Mouse (Mus musculus) kidney, postnatal 0 days (tissue): Measurements from ENCODE around the gene Shisa7. TPM values are rescaled to one million over a fixed set of nuclear protein-coding genes. Genes with fewer than 3 reads are reported as not detected.

Source experiments
- ATAC-seq: fragments of 200-750 bp; cut with Nextera tagmentation; replicated peaks from 2 replicates; pipeline ENCODE4 v1.8.0; 2017; ENCODE audit warnings: low read depth, moderate number of reproducible peaks, moderate TSS enrichment, moderate library complexity; ENCODE audit not compliant: low FRiP score
- DNase-seq: peaks from one replicate; pipeline ENCODE4 v3.0.0-alpha.2; 2016; ENCODE audit warnings: low spot score
- H3K27ac ChIP-seq: fragments of 300-500 bp; sonication (generic); 2 replicates; pipeline ENCODE4 v1.5.1; 2014; ENCODE audit warnings: mild to moderate bottlenecking
- H3K27me3 ChIP-seq: fragments of 300-500 bp; sonication (generic); 2 replicates; pipeline ENCODE4 v1.6.1; 2014; ENCODE audit warnings: low read length, mixed read lengths; ENCODE audit not compliant: insufficient read depth
- H3K36me3 ChIP-seq: fragments of 300-500 bp; sonication (generic); 2 replicates; pipeline ENCODE4 v1.6.1; 2014; ENCODE audit warnings: low read length, mixed read lengths; ENCODE audit not compliant: insufficient read depth
- H3K4me1 ChIP-seq: fragments of 300-500 bp; sonication (generic); replicated peaks from 2 replicates; pipeline ENCODE4 v1.6.1; 2014; ENCODE audit warnings: antibody characterized with exemption, low read length, mixed read lengths; ENCODE audit not compliant: insufficient read depth
- H3K4me2 ChIP-seq: fragments of 300-500 bp; sonication (generic); 2 replicates; pipeline ENCODE4 v1.6.1; 2014; ENCODE audit warnings: mild to moderate bottlenecking, low read length, moderate library complexity, mixed read lengths
- H3K4me3 ChIP-seq: fragments of 300-500 bp; sonication (generic); replicated peaks from 2 replicates; pipeline ENCODE4 v1.5.1; 2014; ENCODE audit warnings: low read depth, low read length
- H3K9ac ChIP-seq: fragments of 300-500 bp; sonication (generic); 2 replicates; pipeline ENCODE4 v1.6.1; 2014; ENCODE audit warnings: low read depth, low read length
- H3K9me3 ChIP-seq: fragments of 300-500 bp; sonication (generic); replicated peaks from 2 replicates; pipeline ENCODE4 v1.6.1; 2016; ENCODE audit warnings: low read length, inconsistent platforms, mixed read lengths
- CTCF ChIP-seq: IDR thresholded peaks from 2 replicates; pipeline ENCODE4 v1.5.1; 2016; ENCODE audit warnings: antibody characterized with exemption, low read depth, mild to moderate bottlenecking, moderate library complexity
- WGBS: fragments of 180-500 bp; shearing (Covaris S2); extraction: QIAGEN DNeasy Blood & Tissue Kit; methylation state at CpG from one replicate; pipeline ENCODE4 v1.1.7; 2014; 5-methylcytosine and 5-hydroxymethylcytosine counted together
- polyA plus RNA-seq: library from polyadenylated mRNA; unstranded; fragments of >200 nt; fragmentation: Nextera tagmentation; extraction: Ambion mirVana; gene quantifications from 2 replicates; pipeline ENCODE4 v1.2.1, GENCODE M21; 2015

The Shisa7 gene
- polyA plus RNA-seq, 1 experiment from 2014 or later, result 0.67 TPM

DNA sequence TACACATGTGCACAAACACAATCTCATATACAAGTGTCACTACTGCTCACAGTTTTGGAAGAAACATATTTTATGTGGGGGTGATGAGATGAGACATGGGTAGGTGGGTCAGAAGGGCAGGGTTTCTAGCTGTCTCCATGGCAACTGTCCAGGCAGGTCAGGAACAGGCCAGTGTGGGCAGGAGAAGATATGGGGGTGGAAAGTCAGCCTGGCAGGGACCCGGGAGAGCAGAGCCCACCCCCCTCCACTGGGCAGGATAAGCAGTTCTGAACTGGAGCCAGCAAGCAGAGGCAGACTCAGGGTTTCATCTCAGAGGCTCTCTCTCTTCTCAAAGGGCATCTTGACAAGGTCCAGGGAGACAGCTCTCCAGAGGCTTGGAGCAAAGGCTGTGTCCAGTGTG, 6.9 kb downstream of the Shisa7 start:
- ATAC-seq (no peak), DNase-seq (no peak)
- no peak overlapping the region for H3K4me2 ChIP-seq
- WGBS, result 7% methylated on average over 1 of the region's 1 CpGs
- H3K4me1 ChIP-seq, result peaks cover 6% of the 10 kb centered on the region; the same call in 1 of the 2 replicates
- H3K27ac ChIP-seq, result no peak overlapping the region
- H3K27me3 ChIP-seq, result peaks cover 27% of the 10 kb centered on the region
- no peaks in the 10 kb centered on the region for H3K9me3 ChIP-seq
- no peak overlapping the region for H3K9ac ChIP-seq
- H3K4me3 ChIP-seq, result no peak overlapping the region
- TF ChIP-seq CTCF, result no peak
- H3K36me3 ChIP-seq, result no peaks in the 10 kb centered on the region

DNA sequence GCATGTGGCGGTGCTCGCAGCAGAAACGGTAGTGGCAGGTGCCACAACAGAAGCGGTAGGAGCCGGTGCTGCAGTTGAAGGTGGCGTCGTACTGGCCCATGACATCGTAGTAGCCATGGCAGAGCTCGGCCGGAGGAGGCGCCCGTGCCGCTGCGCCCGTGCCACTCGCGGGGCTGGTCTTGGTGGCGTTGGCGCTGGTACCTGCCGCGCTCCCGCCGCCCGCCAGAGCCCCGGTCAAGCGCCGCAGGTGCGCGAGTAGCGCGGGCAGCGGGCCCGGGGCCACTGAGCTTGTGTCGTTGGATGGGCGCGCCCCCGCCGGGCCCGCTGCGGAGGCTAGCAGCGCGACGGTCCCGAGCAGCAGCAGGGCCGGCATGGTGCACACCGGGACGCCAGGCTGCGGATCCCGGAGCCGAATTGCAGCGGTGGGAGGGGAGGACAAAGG, 8.1 kb downstream of the Shisa7 start:
- Histone ChIP-seq H3K9me3 (no peaks in the 10 kb centered on the region), H3K4me1 (peaks cover 3% of the 10 kb centered on the region; the same call in 1 of the 2 replicates), H3K27ac (0 out of 2 replicates have a peak overlapping the region, but pooled peaks have one; percentile 47), H3K4me2 (peak overlapping the region; percentile 85), H3K4me3 (peak overlapping the region; percentile 39), H3K36me3 (no peaks in the 10 kb centered on the region), H3K9ac (peak overlapping the region; percentile 54; the same call in 1 of the 2 replicates), H3K27me3 (peaks cover 20% of the 10 kb centered on the region; the same call in 1 of the 2 replicates)
- ATAC-seq (peak; percentile 93), DNase-seq (peak; percentile 78)
- TF ChIP-seq CTCF, result peak; percentile 58
- under 1% methylated on average over 50 of the region's 51 CpGs for WGBS

DNA sequence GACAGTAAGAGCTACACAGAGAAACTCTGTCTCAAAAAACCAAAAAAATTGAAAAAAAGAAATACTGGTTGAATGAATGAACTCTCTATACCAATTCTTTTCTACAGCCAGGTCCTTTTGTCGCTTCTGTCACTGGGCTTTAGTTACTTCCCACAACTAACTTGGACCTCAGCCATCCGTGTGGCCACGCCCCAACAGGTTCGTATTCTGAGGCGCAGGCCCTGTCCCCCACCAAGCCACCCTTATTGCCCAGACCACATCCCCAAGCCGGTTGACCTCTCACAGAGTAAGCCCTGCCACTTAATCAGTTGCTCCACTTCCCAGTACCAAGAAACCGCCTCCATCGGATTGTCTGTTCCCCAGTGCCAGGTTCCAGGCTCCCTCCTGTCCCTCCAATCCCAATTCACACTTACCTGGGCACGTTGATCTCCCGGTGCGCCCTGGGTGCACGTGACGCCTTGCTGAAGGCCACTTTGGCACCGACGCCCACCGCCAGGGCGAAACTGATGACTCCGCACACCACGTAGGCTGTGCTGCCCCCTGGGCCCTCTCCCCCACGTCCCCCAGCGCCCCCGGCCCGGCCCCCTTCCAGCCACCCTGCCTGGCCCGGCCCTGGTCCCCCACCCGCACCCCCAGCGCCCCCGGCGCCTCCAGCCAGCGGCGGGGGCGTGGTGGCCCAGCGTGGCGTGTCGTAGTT, 8.7 kb downstream of the Shisa7 start:
- Histone ChIP-seq H3K9me3 (no peaks in the 10 kb centered on the region), H3K27me3 (peaks cover 20% of the 10 kb centered on the region; the same call in 1 of the 2 replicates), H3K4me2 (peak overlapping the region; percentile 85), H3K4me1 (peaks cover 3% of the 10 kb centered on the region; the same call in 1 of the 2 replicates), H3K4me3 (peak overlapping the region; percentile 39), H3K36me3 (no peaks in the 10 kb centered on the region), H3K9ac (peak overlapping the region; percentile 54; the same call in 1 of the 2 replicates), H3K27ac (0 out of 2 replicates have a peak overlapping the region, but pooled peaks have one; percentile 25)
- DNase-seq, result no peak
- no peak for TF ChIP-seq CTCF
- 3% methylated on average over 34 of the region's 34 CpGs for WGBS
- peak; percentile 51 for ATAC-seq

DNA sequence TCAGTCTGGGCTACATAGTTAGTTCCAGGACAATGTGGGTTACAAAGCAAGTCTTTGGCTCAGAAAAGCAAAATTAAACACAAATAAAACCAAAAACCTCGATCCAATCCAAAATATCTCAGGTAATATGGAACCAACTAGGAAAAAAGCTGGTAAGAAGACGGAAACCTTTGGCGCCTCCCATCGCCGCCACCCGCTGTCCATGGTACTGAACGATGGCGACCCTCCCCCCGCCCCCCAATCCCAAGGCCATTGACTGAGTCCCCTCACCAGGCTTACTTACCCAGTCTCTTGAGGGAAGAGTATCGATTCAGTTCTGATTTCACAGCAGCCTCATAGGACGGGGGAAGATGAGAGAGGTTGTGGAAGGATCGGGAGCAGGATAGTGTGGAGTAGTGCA, 14.0 kb downstream of the Shisa7 start:
- H3K36me3 ChIP-seq, result no peaks in the 10 kb centered on the region
- WGBS, result 6% methylated on average over 12 of the region's 12 CpGs
- no peak overlapping the region for H3K9ac ChIP-seq
- H3K27me3 ChIP-seq, result peaks cover 9% of the 10 kb centered on the region; the same call in 1 of the 2 replicates
- TF ChIP-seq CTCF, result no peak
- ATAC-seq (no peak), DNase-seq (no peak)
- no peak overlapping the region for H3K27ac ChIP-seq
- H3K4me2 ChIP-seq, result no peak overlapping the region
- no peaks in the 10 kb centered on the region for H3K4me1 ChIP-seq
- no peak overlapping the region for H3K4me3 ChIP-seq
- H3K9me3 ChIP-seq, result no peaks in the 10 kb centered on the region

DNA sequence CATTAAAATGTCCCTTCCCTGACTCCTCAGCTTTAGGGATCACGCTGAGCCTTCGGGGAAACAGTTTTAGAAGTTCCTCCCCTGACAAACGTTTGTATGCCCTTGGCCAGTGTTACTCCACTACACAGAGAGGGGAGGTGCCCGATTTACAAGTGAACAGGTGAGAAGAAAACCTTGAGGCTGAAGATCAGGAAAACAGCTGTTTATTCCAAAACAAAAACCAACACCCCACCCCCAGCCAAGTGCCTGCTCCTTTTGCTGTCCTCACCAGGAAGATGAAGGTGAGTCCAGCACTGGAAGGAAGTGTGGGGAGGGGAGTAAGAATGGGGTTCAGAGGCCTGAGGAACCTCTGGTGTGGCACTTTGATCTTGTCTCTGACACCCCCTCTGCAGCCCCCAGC, 19.1 kb downstream of the Shisa7 start:
- TF ChIP-seq CTCF, result no peak
- no peaks in the 10 kb centered on the region for H3K4me1 ChIP-seq
- DNase-seq (no peak), ATAC-seq (no peak)
- no peak overlapping the region for H3K4me3 ChIP-seq
- no peaks in the 10 kb centered on the region for H3K9me3 ChIP-seq
- no peaks in the 10 kb centered on the region for H3K27me3 ChIP-seq
- no peak overlapping the region for H3K4me2 ChIP-seq
- WGBS, result 47% methylated on average over 4 of the region's 4 CpGs
- no peaks in the 10 kb centered on the region for H3K36me3 ChIP-seq
- no peak overlapping the region for H3K9ac ChIP-seq
- H3K27ac ChIP-seq, result no peak overlapping the region

DNA sequence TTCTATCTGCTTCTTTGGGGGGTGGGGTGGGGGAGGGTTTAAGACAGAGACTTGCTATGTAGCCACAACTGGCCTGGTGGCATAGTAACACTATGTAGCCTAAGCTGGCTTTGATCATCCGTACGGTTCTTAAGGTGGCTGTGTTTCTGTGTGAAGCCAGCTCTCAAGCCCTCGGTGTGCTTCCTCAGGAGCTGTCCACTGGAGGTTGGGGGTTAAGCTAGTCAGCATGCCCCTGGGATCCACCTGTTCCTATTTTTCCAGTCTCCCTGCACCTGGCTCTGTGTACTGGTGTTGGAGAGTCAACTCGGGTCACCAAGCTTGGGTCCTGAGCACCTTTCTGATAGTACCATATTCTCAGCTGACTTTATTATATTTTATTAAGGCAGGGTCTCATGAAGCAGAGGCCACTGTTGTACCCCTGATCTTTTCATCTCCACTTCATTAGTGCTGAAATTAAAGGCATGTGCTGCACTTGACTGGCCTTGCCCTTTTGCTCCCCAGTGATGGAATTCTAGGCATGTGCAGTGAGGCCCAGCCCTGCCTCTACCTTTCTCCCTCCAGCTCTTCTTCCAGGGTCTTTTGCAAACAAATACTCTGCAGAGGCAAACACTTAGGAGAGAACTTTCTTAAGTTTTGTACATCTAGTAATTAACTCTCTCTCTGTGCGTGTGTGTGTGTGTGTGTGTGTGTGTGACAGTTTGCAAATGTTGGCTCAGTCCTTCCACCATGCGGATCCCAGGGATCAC, 22.2 kb downstream of the Shisa7 start:
- TF ChIP-seq CTCF, result no peak
- Histone ChIP-seq H3K9ac (no peak overlapping the region), H3K4me3 (no peak overlapping the region), H3K9me3 (no peaks in the 10 kb centered on the region), H3K27ac (peak overlapping the region; percentile 37; the same call in 1 of the 2 replicates), H3K27me3 (no peaks in the 10 kb centered on the region), H3K4me2 (no peak overlapping the region), H3K36me3 (no peaks in the 10 kb centered on the region), H3K4me1 (no peaks in the 10 kb centered on the region)
- WGBS, result 51% methylated on average over 6 of the region's 6 CpGs
- DNase-seq, result peak; percentile 40
- ATAC-seq, result peak; percentile 74
